ENCODE assay signal across 8 mouse cellular contexts in the genomic region with DNA sequence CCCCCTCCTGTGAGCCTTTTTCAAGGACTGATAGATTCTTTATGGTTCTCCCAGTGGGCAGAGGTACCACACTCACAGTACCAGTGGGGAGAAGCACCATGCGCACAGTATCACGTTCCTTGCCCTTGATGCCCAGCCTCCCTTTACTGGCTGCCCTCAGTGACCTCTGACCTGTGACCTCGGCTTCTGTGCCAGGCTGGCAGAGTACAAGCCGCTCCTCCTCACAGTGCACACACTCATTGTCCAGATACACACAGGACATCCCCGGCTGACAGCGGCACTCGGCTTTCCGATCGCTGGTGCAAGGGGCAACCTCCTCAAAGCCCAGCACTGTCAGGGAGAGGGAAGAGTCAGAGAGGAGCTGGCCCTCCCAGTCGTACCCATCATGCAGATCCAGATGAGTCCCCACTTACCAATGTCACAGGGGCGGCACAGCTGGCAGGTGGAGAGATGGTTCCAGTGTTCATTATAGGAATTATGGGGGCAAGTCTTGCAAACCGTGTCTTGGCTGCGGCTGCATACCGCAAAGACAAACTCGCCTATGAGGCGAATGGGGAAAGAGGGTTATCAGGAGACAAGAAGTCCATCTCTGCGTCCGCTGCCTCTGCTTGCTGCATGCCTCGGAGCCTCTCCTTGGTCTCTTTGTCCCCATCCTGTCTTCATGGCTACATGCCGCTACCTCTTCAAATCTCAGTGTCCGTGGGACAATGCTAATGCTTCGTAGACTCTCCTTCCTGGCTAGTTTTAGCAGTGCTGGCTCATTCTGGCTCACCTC. TPM values are rescaled to one million over a fixed set of nuclear protein-coding genes. Genes with fewer than 3 reads are reported as not detected.
DNase-seq lines count a peak whose midpoint lies in the region; ATAC-seq lines count a peak whose summit lies in the region.

No protein-coding gene starts in this region.

- no peak overlapping the region for H3K27ac ChIP-seq in forebrain, embryonic 14.5 days (ENCODE audit: low read depth, low read length)
- H3K27ac ChIP-seq in limb, embryonic 10.5 days = peak overlapping the region; percentile 93
- no peak overlapping the region for H3K27ac ChIP-seq in midbrain, embryonic 16.5 days (ENCODE audit: low read length)

- peak overlapping the region; percentile 62 for H3K4me2 ChIP-seq in forebrain, embryonic 14.5 days (ENCODE audit: low read length)
- H3K4me2 ChIP-seq in midbrain, embryonic 16.5 days (ENCODE audit: low read length) = peak overlapping the region; percentile 55

- H3K27me3 ChIP-seq in forebrain, embryonic 14.5 days (replicated peaks; ENCODE audit: control insufficient read depth, insufficient read depth, low read length) = no peaks in the 10 kb centered on the region; the same call in 1 of the 2 replicates
- 0 out of 2 replicates have a peak, but pooled peaks cover 3% of the 10 kb centered on the region for H3K27me3 ChIP-seq in limb, embryonic 10.5 days (ENCODE audit: low read depth, poor library complexity, severe bottlenecking)
- no peaks in the 10 kb centered on the region for H3K27me3 ChIP-seq in midbrain, embryonic 16.5 days (ENCODE audit: control insufficient read depth, insufficient read depth, low read depth, low read length)

- H3K4me3 ChIP-seq in forebrain, embryonic 14.5 days (ENCODE audit: low read depth, low read length) = peak overlapping the region; percentile 25
- peak overlapping the region; percentile 56 for H3K4me3 ChIP-seq in limb, embryonic 10.5 days
- peak overlapping the region; percentile 31 for H3K4me3 ChIP-seq in midbrain, embryonic 16.5 days (ENCODE audit: low read depth, low read length)

- H3K4me1 ChIP-seq in forebrain, embryonic 14.5 days (ENCODE audit: control insufficient read depth, insufficient read depth, low read length) = peaks cover 7% of the 10 kb centered on the region
- peaks cover 46% of the 10 kb centered on the region for H3K4me1 ChIP-seq in limb, embryonic 10.5 days
- peaks cover 13% of the 10 kb centered on the region for H3K4me1 ChIP-seq in midbrain, embryonic 16.5 days (ENCODE audit: control insufficient read depth, insufficient read depth, low read length)

- ATAC-seq in forebrain, embryonic 14.5 days = no peak
- ATAC-seq in midbrain, embryonic 16.5 days = peak; percentile 8; the same call in 1 of the 2 replicates

- 77% methylated on average over 22 of the region's 22 CpGs for WGBS in forebrain, embryonic 14.5 days
- WGBS in limb, embryonic 10.5 days = 72% methylated on average over 22 of the region's 22 CpGs
- WGBS in midbrain, embryonic 16.5 days = 73% methylated on average over 22 of the region's 22 CpGs

- H3K9me3 ChIP-seq in forebrain, embryonic 14.5 days (replicated peaks; ENCODE audit: control insufficient read depth, low read length) = no peaks in the 10 kb centered on the region
- no peaks in the 10 kb centered on the region for H3K9me3 ChIP-seq in limb, embryonic 10.5 days (replicated peaks)
- H3K9me3 ChIP-seq in midbrain, embryonic 16.5 days (replicated peaks; ENCODE audit: control insufficient read depth, low read length, poor library complexity, severe bottlenecking) = no peaks in the 10 kb centered on the region

- H3K36me3 ChIP-seq in forebrain, embryonic 14.5 days (ENCODE audit: control insufficient read depth, insufficient read depth, low read length) = no peaks in the 10 kb centered on the region
- peaks cover 36% of the 10 kb centered on the region for H3K36me3 ChIP-seq in limb, embryonic 10.5 days
- no peaks in the 10 kb centered on the region for H3K36me3 ChIP-seq in midbrain, embryonic 16.5 days (ENCODE audit: control insufficient read depth, insufficient read depth, low read length)

- peak; percentile 34 for DNase-seq in retina, embryonic 14.5 days (ENCODE audit: low spot score)
- DNase-seq in retina, postnatal 1 day = no peak
- no peak for DNase-seq in forebrain, embryonic 14.5 days (ENCODE audit: low spot score)
- DNase-seq in limb, embryonic 10.5 days (ENCODE audit: low spot score) = peak; percentile 46
- DNase-seq in thymus, postnatal 14 days = no peak
- DNase-seq in layer of hippocampus, adult 9-10 months (ENCODE audit: low spot score) = no peak
- DNase-seq in cerebellum, adult 11-12 months = no peak

- H3K9ac ChIP-seq in forebrain, embryonic 14.5 days (ENCODE audit: low read length) = peak overlapping the region; percentile 69
- peak overlapping the region; percentile 66; the same call in 1 of the 2 replicates for H3K9ac ChIP-seq in midbrain, embryonic 16.5 days (ENCODE audit: low read depth, low read length)

RNA-seq across cellular contexts. Expression of gene Ltbr, which starts 0.9 kb away (rescaled TPM):
- polyA plus RNA-seq in forebrain, embryonic 14.5 days (2014; fragmentation: Nextera tagmentation; extraction: Ambion mirVana) = 10.8 and 12.9 TPM in 2 replicates
- polyA plus RNA-seq in limb, embryonic 10.5 days (2016; fragmentation: Nextera tagmentation; extraction: Ambion mirVana) = 34.3 and 41.5 TPM in 2 replicates
- polyA plus RNA-seq in midbrain, embryonic 16.5 days (2015; fragmentation: Nextera tagmentation; extraction: Ambion mirVana) = 12.8 and 16.0 TPM in 2 replicates

RNA-seq across cellular contexts. Expression of gene Scnn1a, which starts 7.7 kb away (rescaled TPM):
- 0.29 and 0.37 TPM in 2 replicates for polyA plus RNA-seq in forebrain, embryonic 14.5 days (2014; fragmentation: Nextera tagmentation; extraction: Ambion mirVana)
- 1.0 and 1.6 TPM in 2 replicates for polyA plus RNA-seq in limb, embryonic 10.5 days (2016; fragmentation: Nextera tagmentation; extraction: Ambion mirVana)
- polyA plus RNA-seq in midbrain, embryonic 16.5 days (2015; fragmentation: Nextera tagmentation; extraction: Ambion mirVana) = 0.67 and 1.1 TPM in 2 replicates

RNA-seq across cellular contexts. Expression of gene Tuba3a, which starts 26.9 kb away (rescaled TPM):
- 0.15 TPM in 1 of 2 replicates, not detected in the other for polyA plus RNA-seq in forebrain, embryonic 14.5 days (2014; fragmentation: Nextera tagmentation; extraction: Ambion mirVana)
- polyA plus RNA-seq in limb, embryonic 10.5 days (2016; fragmentation: Nextera tagmentation; extraction: Ambion mirVana) = 0.10 and 0.21 TPM in 2 replicates
- not detected in 2 replicates for polyA plus RNA-seq in midbrain, embryonic 16.5 days (2015; fragmentation: Nextera tagmentation; extraction: Ambion mirVana)

RNA-seq across cellular contexts. Expression of gene Tnfrsf1a, which starts 36.4 kb away (rescaled TPM):
- 14.2 and 16.2 TPM in 2 replicates for polyA plus RNA-seq in forebrain, embryonic 14.5 days (2014; fragmentation: Nextera tagmentation; extraction: Ambion mirVana)
- polyA plus RNA-seq in limb, embryonic 10.5 days (2016; fragmentation: Nextera tagmentation; extraction: Ambion mirVana) = 41.8 and 43.6 TPM in 2 replicates
- polyA plus RNA-seq in midbrain, embryonic 16.5 days (2015; fragmentation: Nextera tagmentation; extraction: Ambion mirVana) = 11.0 and 11.2 TPM in 2 replicates

Comparison
In these comparisons a context has a peak if more than half of its experiments do, and no peak if none do; other contexts are left out.
1. DNase-seq: peak in retina, embryonic 14.5 days (single experiment) and limb, embryonic 10.5 days (single experiment); none in retina, postnatal 1 day (single experiment), forebrain, embryonic 14.5 days (single experiment), thymus, postnatal 14 days (single experiment), layer of hippocampus, adult 9-10 months (single experiment) and cerebellum, adult 11-12 months (single experiment).
2. Peak in every context shown above with its lines, with median percentiles within 50 percentile points of each other: H3K4me3 ChIP-seq.